Mouse (Mus musculus) cerebellum, adult 8-10 months (tissue): Measurements from ENCODE around the gene Hspa1l.
"Not testable (repeated sequence)": the region's sequence is repeated elsewhere in the genome, so short reads cannot be mapped to it uniquely, and the experiment has no call there.

ENCODE experiments used
- DNase-seq: peaks from one replicate; pipeline ENCODE4 v3.0.0; 2022

Gene Hspa1l

GRCm38 (mm10) chr17:34972069-34972749 is at the start of gene Hspa1l, which contains the start of gene Hspa1a:
Hspa1l (plus strand) TSS chr17:34972703.
Hspa1a (minus strand) TSS chr17:34972156.
- peak; percentile 81 for DNase-seq

- no peak for DNase-seq
These were observed 49.6 kb upstream of the Hspa1l start for GRCm38 (mm10) chr17:34922939-34923338.

- no peak for DNase-seq
These were observed 48.2 kb upstream of the Hspa1l start for GRCm38 (mm10) chr17:34924258-34924657.

- no peak for DNase-seq
These were observed 45.0 kb upstream of the Hspa1l start for GRCm38 (mm10) chr17:34927306-34928019.

GRCm38 (mm10) chr17:34928841-34929240 is 43.7 kb upstream of the Hspa1l start:
- no peak for DNase-seq

GRCm38 (mm10) chr17:34931061-34931734 is 41.3 kb upstream of the Hspa1l start, which contains the start of gene Neu1:
Neu1 (plus strand) TSS chr17:34931253.
- peak; percentile 98 for DNase-seq

- DNase-seq: peak; percentile 50
These were observed 40.8 kb upstream of the Hspa1l start for GRCm38 (mm10) chr17:34931735-34932098.

GRCm38 (mm10) chr17:34932287-34932686 is 40.2 kb upstream of the Hspa1l start:
- no peak for DNase-seq

GRCm38 (mm10) chr17:34934031-34934430 is 38.5 kb upstream of the Hspa1l start:
- DNase-seq: no peak

- DNase-seq: no peak
These were observed 37.7 kb upstream of the Hspa1l start for GRCm38 (mm10) chr17:34934830-34935229.

GRCm38 (mm10) chr17:34937960-34938505 is 34.5 kb upstream of the Hspa1l start:
- DNase-seq: no peak

GRCm38 (mm10) chr17:34941344-34942041 is 31.0 kb upstream of the Hspa1l start:
- DNase-seq: no peak

GRCm38 (mm10) chr17:34943128-34943815 is 29.2 kb upstream of the Hspa1l start:
- no peak for DNase-seq

- DNase-seq: no peak
These were observed 28.1 kb upstream of the Hspa1l start for GRCm38 (mm10) chr17:34944362-34944761.

GRCm38 (mm10) chr17:34946486-34947140 is 25.9 kb upstream of the Hspa1l start:
- DNase-seq: no peak

GRCm38 (mm10) chr17:34947606-34948005 is 24.9 kb upstream of the Hspa1l start:
- no peak for DNase-seq

- not testable (repeated sequence) for DNase-seq
These were observed 23.6 kb upstream of the Hspa1l start for GRCm38 (mm10) chr17:34948721-34949552.

GRCm38 (mm10) chr17:34949553-34949969 is 22.9 kb upstream of the Hspa1l start:
- no peak for DNase-seq

GRCm38 (mm10) chr17:34950514-34951455 is 21.7 kb upstream of the Hspa1l start:
- no peak for DNase-seq
